In genomic region chr13:55152621-55153415, GRCm38 (mm10) we compare ENCODE assay signal across 8 mouse cellular contexts. TPM values are rescaled to one million over a fixed set of nuclear protein-coding genes. Genes with fewer than 3 reads are reported as not detected.
DNase-seq lines count a peak whose midpoint lies in the region; ATAC-seq and TF ChIP-seq lines count a peak whose summit lies in the region.

Gene Fgfr4, plus strand, starts transcription at chr13:55152640.

- no peaks in the 10 kb centered on the region for H3K9me3 ChIP-seq in hindbrain, postnatal 0 days (ENCODE audit: low read length)
- H3K9me3 ChIP-seq in liver, embryonic 13.5 days (replicated peaks) = no peaks in the 10 kb centered on the region

- H3K4me1 ChIP-seq in embryonic fibroblast, embryonic 13.5 days (ENCODE audit: control insufficient read depth, insufficient read depth, low read length) = no peaks in the 10 kb centered on the region
- H3K4me1 ChIP-seq in hindbrain, postnatal 0 days (ENCODE audit: insufficient read depth, low read length) = 0 out of 2 replicates have a peak, but pooled peaks cover 9% of the 10 kb centered on the region
- peaks cover 7% of the 10 kb centered on the region for H3K4me1 ChIP-seq in liver, embryonic 13.5 days (replicated peaks)
- H3K4me1 ChIP-seq in olfactory bulb, adult 2 months (ENCODE audit: control insufficient read depth, insufficient read depth, low read length) = peaks cover 11% of the 10 kb centered on the region

- ATAC-seq in hindbrain, postnatal 0 days = peak; percentile 47; the same call in 1 of the 2 replicates
- ATAC-seq in liver, embryonic 13.5 days (ENCODE audit: low read depth) = peak; percentile 81

- peak within 1 kb of the TSS; percentile 93 for H3K4me2 ChIP-seq in hindbrain, postnatal 0 days (ENCODE audit: low read depth, low read length)
- peak within 1 kb of the TSS; percentile 50 for H3K4me2 ChIP-seq in liver, embryonic 13.5 days

- H3K36me3 ChIP-seq in hindbrain, postnatal 0 days (ENCODE audit: insufficient read depth, low read length) = no peaks in the 10 kb centered on the region
- peaks cover 2% of the 10 kb centered on the region; the same call in 1 of the 2 replicates for H3K36me3 ChIP-seq in liver, embryonic 13.5 days

- WGBS in hindbrain, postnatal 0 days = 3% methylated on average over 66 of the region's 68 CpGs
- 1% methylated on average over 52 of the region's 68 CpGs for WGBS in liver, embryonic 13.5 days (ENCODE audit: insufficient replicate concordance)
- WGBS in olfactory bulb, adult 2 months = 5% methylated on average over 68 of the region's 68 CpGs

- TF ChIP-seq CTCF in embryonic fibroblast, embryonic 13.5 days (IDR thresholded peaks at IDR 0.05; ENCODE audit: borderline replicate concordance, insufficient read depth, low read length) = no peak
- TF ChIP-seq CTCF in hindbrain, postnatal 0 days (IDR thresholded peaks at IDR 0.05; ENCODE audit: low read depth) = no peak
- no peak for TF ChIP-seq CTCF in olfactory bulb, adult 2 months (IDR thresholded peaks at IDR 0.05; ENCODE audit: insufficient read depth, low read depth, low read length)

- peak within 1 kb of the TSS; percentile 27 for H3K4me3 ChIP-seq in embryonic fibroblast, embryonic 13.5 days (ENCODE audit: insufficient read depth, low read length)
- peak within 1 kb of the TSS; percentile 50 for H3K4me3 ChIP-seq in hindbrain, postnatal 0 days (ENCODE audit: low read length)
- peak within 1 kb of the TSS; percentile 53 for H3K4me3 ChIP-seq in liver, embryonic 13.5 days (replicated peaks)
- H3K4me3 ChIP-seq in olfactory bulb, adult 2 months (ENCODE audit: insufficient read depth, low read depth, low read length) = peak within 1 kb of the TSS; percentile 27

- H3K9ac ChIP-seq in hindbrain, postnatal 0 days (replicated peaks; ENCODE audit: low read length) = peak within 1 kb of the TSS; percentile 44
- peak within 1 kb of the TSS; percentile 33; the same call in 1 of the 2 replicates for H3K9ac ChIP-seq in liver, embryonic 13.5 days

- peak; percentile 54 for DNase-seq in ovary, postnatal 36 days (ENCODE audit: low spot score)
- no peak for DNase-seq in ovary, postnatal 14 days (ENCODE audit: low spot score)
- DNase-seq in hindbrain, postnatal 0 days (ENCODE audit: low spot score) = no peak
- DNase-seq in liver, embryonic 13.5 days = peak; percentile 15
- DNase-seq in spleen, postnatal 14 days (ENCODE audit: low spot score in 2 of 2) = no peak
- DNase-seq in right cerebral cortex, postnatal 36 days (ENCODE audit: low spot score in 2 of 2) = no peak

- H3K27me3 ChIP-seq in hindbrain, postnatal 0 days (ENCODE audit: insufficient read depth, low read length) = no peaks in the 10 kb centered on the region
- peaks cover 67% of the 10 kb centered on the region for H3K27me3 ChIP-seq in liver, embryonic 13.5 days

- TF ChIP-seq POLR2A in embryonic fibroblast, embryonic 13.5 days (IDR thresholded peaks at IDR 0.05; ENCODE audit: low read depth, low read length) = no peak
- TF ChIP-seq POLR2A in olfactory bulb, adult 2 months (IDR thresholded peaks at IDR 0.05; ENCODE audit: insufficient read depth, low read depth, low read length) = no peak

- H3K27ac ChIP-seq in embryonic fibroblast, embryonic 13.5 days (ENCODE audit: insufficient read depth, low read length) = no peak within 1 kb of the TSS
- no peak within 1 kb of the TSS for H3K27ac ChIP-seq in hindbrain, postnatal 0 days
- H3K27ac ChIP-seq in liver, embryonic 13.5 days = peak within 1 kb of the TSS; percentile 67
- no peak within 1 kb of the TSS for H3K27ac ChIP-seq in olfactory bulb, adult 2 months (ENCODE audit: insufficient read depth, low read depth, low read length)

RNA-seq across cellular contexts. Expression of gene Fgfr4, which starts in this region (rescaled TPM):
- polyA plus RNA-seq in embryonic fibroblast, embryonic 13.5 days (2011; ENCODE audit: insufficient read length, low read depth, missing spikeins) = not detected in 2 replicates
- 0.84 and 2.5 TPM in 2 replicates for total RNA-seq in hindbrain, postnatal 0 days (2014; rRNA removed)
- 1.0 and 1.5 TPM in 2 replicates for polyA plus RNA-seq in hindbrain, postnatal 0 days (2015; fragmentation: Nextera tagmentation; extraction: Ambion mirVana)
- 4.2 and 5.4 TPM in 2 replicates for polyA plus RNA-seq in liver, embryonic 13.5 days (2015; fragmentation: Nextera tagmentation; extraction: Ambion mirVana)
- polyA plus RNA-seq in olfactory bulb, adult 2 months (2012; ENCODE audit: insufficient read depth, insufficient read length, low replicate concordance, missing spikeins) = not detected in 2 replicates

Comparison
In these comparisons a context has a peak if more than half of its experiments do, and no peak if none do; other contexts are left out.
1. DNase-seq: peak in ovary, postnatal 36 days (single experiment) and liver, embryonic 13.5 days (single experiment); none in ovary, postnatal 14 days (single experiment), hindbrain, postnatal 0 days (single experiment), spleen, postnatal 14 days (0 of 2) and right cerebral cortex, postnatal 36 days (0 of 2).
2. Peak in every context shown above with its lines, with median percentiles within 50 percentile points of each other: H3K4me3 ChIP-seq.